Mouse (Mus musculus) liver, postnatal 0 days (tissue): ENCODE data around the gene Gpr68.

Source experiments
- CTCF ChIP-seq: sonication (generic); IDR thresholded peaks from 2 replicates; pipeline ENCODE4 v1.5.1; 2016; ENCODE audit warnings: antibody characterized with exemption, low read depth
- EP300 ChIP-seq: IDR thresholded peaks from 2 replicates; pipeline ENCODE4 v1.6.1; 2016; ENCODE audit warnings: antibody characterized with exemption, low read depth, mild to moderate bottlenecking

- TF ChIP-seq CTCF, result no peak
- no peak for TF ChIP-seq EP300
These were observed 39.9 kb downstream of the Gpr68 start for GRCm38 (mm10) chr12:100868049-100868622.
